Mouse (Mus musculus) spleen, adult 2 months (tissue): ENCODE data around the gene Nuak1.

Experiments used
- CTCF ChIP-seq: fragments of 200-500 bp; IDR thresholded peaks from 2 replicates; pipeline ENCODE4 v1.5.1; 2011; ENCODE audit warnings: mild to moderate bottlenecking, inconsistent platforms; ENCODE audit not compliant: insufficient read depth, insufficient read length, insufficient replicate concordance; ENCODE audit errors: extremely low read depth
- POLR2A ChIP-seq: fragments of 200-500 bp; IDR thresholded peaks from 2 replicates; pipeline ENCODE4 v1.6.1; 2011; ENCODE audit warnings: low read depth, low read length, inconsistent platforms

- TF ChIP-seq POLR2A (no peak), CTCF (no peak)
Observed at GRCm38 (mm10) chr10:84420589-84420988, 19.8 kb downstream of the Nuak1 start.
